Mouse (Mus musculus) liver, postnatal 0 days (tissue): Measurements from ENCODE around the gene Crb2. TPM values are rescaled to one million over a fixed set of nuclear protein-coding genes. Genes with fewer than 3 reads are reported as not detected.

ENCODE experiments used
- ATAC-seq: fragments of 200-750 bp; cut with Nextera tagmentation; 2 replicates; pipeline ENCODE4 v1.8.0; 2017; ENCODE audit warnings: mild to moderate bottlenecking, moderate library complexity
- DNase-seq: peaks from one replicate; pipeline ENCODE4 v3.0.0-alpha.2; 2016
- H3K27ac ChIP-seq: fragments of 300-500 bp; sonication (generic); 2 replicates; pipeline ENCODE4 v1.5.1; 2014; ENCODE audit warnings: antibody characterized with exemption, moderate library complexity, mild to moderate bottlenecking, low read depth
- H3K27me3 ChIP-seq: fragments of 300-500 bp; sonication (generic); 2 replicates; pipeline ENCODE4 v1.6.1; 2014; ENCODE audit warnings: low read length, control low read depth, mixed read lengths; ENCODE audit not compliant: insufficient read depth
- H3K36me3 ChIP-seq: fragments of 300-500 bp; sonication (generic); replicated peaks from 2 replicates; pipeline ENCODE4 v1.6.1; 2014; ENCODE audit warnings: mild to moderate bottlenecking, control low read depth, low read length, moderate library complexity, mixed read lengths; ENCODE audit not compliant: insufficient read depth
- H3K4me1 ChIP-seq: fragments of 300-500 bp; sonication (generic); 2 replicates; pipeline ENCODE4 v1.6.1; 2014; ENCODE audit warnings: antibody characterized with exemption, mild to moderate bottlenecking, control low read depth; ENCODE audit not compliant: insufficient read depth
- H3K4me2 ChIP-seq: fragments of 300-500 bp; sonication (generic); 2 replicates; pipeline ENCODE4 v1.6.1; 2014; ENCODE audit warnings: low read depth, mild to moderate bottlenecking, low read length, moderate library complexity, mixed read lengths
- H3K4me3 ChIP-seq: fragments of 300-500 bp; sonication (generic); 2 replicates; pipeline ENCODE4 v1.5.1; 2014; ENCODE audit warnings: low read depth, low read length
- H3K9ac ChIP-seq: fragments of 300-500 bp; sonication (generic); replicated peaks from 2 replicates; pipeline ENCODE4 v1.6.1; 2014; ENCODE audit warnings: mild to moderate bottlenecking, moderate library complexity
- H3K9me3 ChIP-seq: fragments of 300-500 bp; sonication (generic); 2 replicates; pipeline ENCODE4 v1.6.1; 2016; ENCODE audit warnings: mild to moderate bottlenecking, control low read depth, low read length, mixed read lengths
- CTCF ChIP-seq: sonication (generic); IDR thresholded peaks from 2 replicates; pipeline ENCODE4 v1.5.1; 2016; ENCODE audit warnings: antibody characterized with exemption, low read depth
- EP300 ChIP-seq: IDR thresholded peaks from 2 replicates; pipeline ENCODE4 v1.6.1; 2016; ENCODE audit warnings: antibody characterized with exemption, low read depth, mild to moderate bottlenecking
- WGBS: fragments of 180-500 bp; shearing (Covaris S2); extraction: QIAGEN DNeasy Blood & Tissue Kit; methylation state at CpG from one replicate; pipeline ENCODE4 v1.1.7; 2014; ENCODE audit not compliant: insufficient replicate concordance; 5-methylcytosine and 5-hydroxymethylcytosine counted together
- polyA plus RNA-seq: library from polyadenylated mRNA; unstranded; fragments of >200 nt; fragmentation: Nextera tagmentation; extraction: Ambion mirVana; gene quantifications from 2 replicates; pipeline ENCODE4 v1.2.1, GENCODE M21; 2015

Crb2 gene
- polyA plus RNA-seq, 1 experiment from 2014 or later = 0.16 TPM

DNA sequence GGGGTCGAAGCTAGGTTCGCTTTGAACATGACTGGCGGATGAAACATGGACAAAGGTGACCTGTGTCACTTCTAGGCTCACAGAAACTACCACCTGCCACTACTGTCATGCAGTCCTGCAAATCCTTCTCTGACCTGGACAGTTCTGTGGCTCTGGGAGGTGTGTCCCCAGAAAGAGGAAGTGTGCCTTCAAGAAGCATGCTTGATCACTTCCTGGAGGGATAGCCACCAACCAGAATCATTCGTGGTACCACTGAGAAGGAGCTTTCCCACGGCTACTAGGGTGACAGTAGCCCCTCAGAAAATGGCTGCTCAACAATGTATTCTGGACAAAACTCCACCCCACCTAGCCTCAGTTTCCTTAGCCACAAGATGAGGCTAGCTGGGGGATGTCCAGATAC lies 19.0 kb upstream of the Crb2 start:
- Histone ChIP-seq H3K9ac (no peak overlapping the region), H3K27ac (no peak overlapping the region), H3K9me3 (no peaks in the 10 kb centered on the region), H3K27me3 (no peaks in the 10 kb centered on the region), H3K4me1 (peaks cover 8% of the 10 kb centered on the region), H3K4me2 (no peak overlapping the region), H3K4me3 (no peak overlapping the region), H3K36me3 (no peaks in the 10 kb centered on the region)
- no peak for TF ChIP-seq CTCF
- no peak for TF ChIP-seq EP300
- ATAC-seq (no peak), DNase-seq (no peak)
- 50% methylated on average over 5 of the region's 5 CpGs for WGBS

DNA sequence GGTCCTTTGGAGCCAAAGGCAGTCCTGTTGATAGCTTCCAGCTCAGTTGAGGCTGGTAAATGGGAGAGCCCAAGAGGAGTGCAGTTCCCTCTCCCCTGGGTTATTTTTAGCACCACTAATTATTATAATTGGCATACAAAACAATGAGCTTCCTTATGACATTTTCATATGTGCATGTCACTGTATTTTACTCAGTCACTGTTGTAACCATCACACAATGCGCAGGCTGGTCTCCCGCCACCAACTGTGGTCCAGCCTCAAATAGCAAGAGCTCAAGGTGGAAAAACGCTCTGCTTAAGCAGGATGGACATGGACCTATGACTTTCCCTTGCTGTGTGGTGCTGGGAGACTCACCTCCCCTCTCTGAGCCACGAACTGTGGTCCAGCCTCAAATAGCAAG lies 18.3 kb upstream of the Crb2 start:
- no peaks in the 10 kb centered on the region for H3K9me3 ChIP-seq
- no peak overlapping the region for H3K9ac ChIP-seq
- H3K27ac ChIP-seq = no peak overlapping the region
- no peak for TF ChIP-seq CTCF
- no peak for TF ChIP-seq EP300
- 72% methylated on average over 4 of the region's 4 CpGs for WGBS
- no peak overlapping the region for H3K4me2 ChIP-seq
- H3K4me1 ChIP-seq = peaks cover 8% of the 10 kb centered on the region
- ATAC-seq = no peak
- H3K4me3 ChIP-seq = no peak overlapping the region
- DNase-seq = no peak
- no peaks in the 10 kb centered on the region for H3K27me3 ChIP-seq
- no peaks in the 10 kb centered on the region for H3K36me3 ChIP-seq

DNA sequence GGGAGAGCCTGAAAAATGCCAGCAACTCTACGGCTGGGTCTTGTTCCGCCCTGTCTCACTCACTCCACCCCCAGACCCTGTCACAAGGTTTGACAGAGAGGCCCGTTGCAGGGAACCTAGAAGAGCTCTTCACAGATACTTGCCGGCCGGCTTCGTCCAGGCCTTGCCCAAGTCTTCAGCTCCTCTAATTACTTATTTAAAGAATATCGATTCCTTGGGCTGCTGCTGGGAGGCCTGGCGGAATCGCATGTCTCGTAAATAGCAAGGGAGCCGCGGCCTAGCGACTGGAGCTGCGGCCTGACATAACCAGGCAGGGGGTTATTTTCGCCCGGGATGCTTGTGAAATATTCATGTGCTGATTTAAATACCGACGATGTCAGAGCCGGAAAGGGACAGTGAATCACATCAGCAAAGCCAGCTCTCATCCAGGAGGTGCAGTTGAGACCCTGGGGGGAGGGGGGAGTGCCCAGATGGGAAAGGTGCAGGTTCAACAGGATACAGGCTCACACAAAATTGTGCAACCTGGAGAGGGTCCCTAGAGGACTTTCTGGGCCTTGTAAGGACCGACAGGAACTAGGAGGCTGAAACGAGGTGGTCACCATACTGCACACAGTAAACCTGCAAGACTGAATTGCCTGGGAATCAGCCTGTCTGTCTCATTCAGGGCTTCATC lies 17.6 kb upstream of the Crb2 start:
- peak overlapping the region; percentile 34; the same call in 1 of the 2 replicates for H3K27ac ChIP-seq
- DNase-seq (no peak), ATAC-seq (no peak)
- H3K4me2 ChIP-seq = peak overlapping the region; percentile 29; the same call in 1 of the 2 replicates
- no peaks in the 10 kb centered on the region for H3K36me3 ChIP-seq
- peaks cover 8% of the 10 kb centered on the region for H3K4me1 ChIP-seq
- 31% methylated on average over 21 of the region's 21 CpGs for WGBS
- H3K9me3 ChIP-seq = no peaks in the 10 kb centered on the region
- TF ChIP-seq EP300 = no peak
- no peak for TF ChIP-seq CTCF
- no peaks in the 10 kb centered on the region for H3K27me3 ChIP-seq
- no peak overlapping the region for H3K4me3 ChIP-seq
- no peak overlapping the region for H3K9ac ChIP-seq

DNA sequence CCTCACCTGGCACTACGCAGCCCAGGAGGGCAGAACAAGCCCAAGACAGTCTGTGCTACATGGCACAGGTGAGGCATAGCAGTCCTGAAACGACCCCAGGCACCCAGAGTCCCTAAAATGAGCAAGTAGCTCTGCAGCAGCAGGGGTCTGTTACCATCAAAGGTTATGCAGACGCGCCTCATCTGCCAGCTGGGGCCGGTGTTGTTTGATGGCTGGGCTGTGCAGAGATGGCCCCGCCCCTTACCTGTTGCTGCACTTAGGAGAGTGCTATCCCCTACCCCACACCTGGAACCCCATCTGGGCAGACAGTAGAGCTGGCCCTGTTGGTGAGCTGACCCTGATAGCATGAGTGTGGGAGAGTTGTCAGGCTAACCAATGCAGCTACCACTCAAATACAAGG lies 15.4 kb upstream of the Crb2 start:
- H3K9ac ChIP-seq = no peak overlapping the region
- no peaks in the 10 kb centered on the region for H3K36me3 ChIP-seq
- H3K4me3 ChIP-seq = no peak overlapping the region
- no peaks in the 10 kb centered on the region for H3K27me3 ChIP-seq
- no peaks in the 10 kb centered on the region for H3K9me3 ChIP-seq
- TF ChIP-seq EP300 = no peak
- no peak for TF ChIP-seq CTCF
- 68% methylated on average over 6 of the region's 6 CpGs for WGBS
- peaks cover 14% of the 10 kb centered on the region for H3K4me1 ChIP-seq
- H3K27ac ChIP-seq = no peak overlapping the region
- no peak for ATAC-seq
- no peak overlapping the region for H3K4me2 ChIP-seq
- DNase-seq = no peak

DNA sequence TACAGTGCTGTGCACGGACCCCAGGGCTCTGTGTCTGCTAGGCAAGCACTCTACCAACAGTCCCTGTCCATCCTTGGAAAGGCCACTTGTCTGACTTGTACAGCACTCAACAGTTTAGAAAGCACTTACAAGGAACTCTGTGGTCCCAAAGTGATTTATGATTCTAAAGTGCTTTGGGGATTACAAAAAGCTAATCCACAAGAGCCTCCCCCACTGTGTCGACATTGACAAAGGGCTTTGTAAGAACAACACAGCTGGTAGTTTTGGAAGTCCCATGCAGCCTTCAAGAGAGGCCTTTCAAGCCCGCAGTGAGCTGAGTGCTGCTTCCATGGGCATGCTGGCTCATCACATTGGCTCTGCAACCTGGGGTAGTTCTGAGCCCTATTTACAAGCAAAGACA lies 12.4 kb upstream of the Crb2 start:
- Histone ChIP-seq H3K27me3 (no peaks in the 10 kb centered on the region), H3K4me2 (no peak overlapping the region), H3K9me3 (no peaks in the 10 kb centered on the region), H3K4me3 (no peak overlapping the region), H3K9ac (no peak overlapping the region), H3K4me1 (peaks cover 10% of the 10 kb centered on the region), H3K36me3 (no peaks in the 10 kb centered on the region), H3K27ac (peak overlapping the region; percentile 70; the same call in 1 of the 2 replicates)
- DNase-seq (no peak), ATAC-seq (no peak)
- no peak for TF ChIP-seq EP300
- no peak for TF ChIP-seq CTCF
- WGBS = 50% methylated on average over 3 of the region's 3 CpGs

DNA sequence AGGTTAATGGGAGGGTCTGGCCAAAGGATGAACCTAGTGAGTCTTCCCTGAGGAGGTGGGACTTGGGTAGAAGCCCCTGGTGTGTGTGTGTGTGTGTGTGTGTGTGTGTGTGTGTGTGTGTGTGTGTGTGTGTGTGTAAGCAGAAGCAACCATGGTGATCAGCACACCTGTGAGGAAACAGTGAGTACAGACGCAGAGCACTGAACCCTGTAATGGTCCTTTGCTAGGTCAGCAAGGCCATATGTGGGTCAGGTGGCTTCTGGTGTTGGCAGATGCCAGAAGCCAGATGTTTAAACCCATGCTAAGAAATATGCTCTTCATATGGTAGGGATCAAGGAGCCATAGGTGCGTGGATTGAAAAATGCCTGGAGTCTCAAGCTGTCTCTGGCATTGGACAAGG lies 11.5 kb upstream of the Crb2 start:
- TF ChIP-seq EP300 (no peak), CTCF (no peak)
- no peak overlapping the region for H3K9ac ChIP-seq
- no peaks in the 10 kb centered on the region for H3K27me3 ChIP-seq
- no peak overlapping the region for H3K4me3 ChIP-seq
- no peaks in the 10 kb centered on the region for H3K9me3 ChIP-seq
- H3K36me3 ChIP-seq = no peaks in the 10 kb centered on the region
- ATAC-seq (no peak), DNase-seq (no peak)
- peak overlapping the region; percentile 70 for H3K27ac ChIP-seq
- 81% methylated on average over 2 of the region's 2 CpGs for WGBS
- H3K4me1 ChIP-seq = peaks cover 10% of the 10 kb centered on the region
- no peak overlapping the region for H3K4me2 ChIP-seq

DNA sequence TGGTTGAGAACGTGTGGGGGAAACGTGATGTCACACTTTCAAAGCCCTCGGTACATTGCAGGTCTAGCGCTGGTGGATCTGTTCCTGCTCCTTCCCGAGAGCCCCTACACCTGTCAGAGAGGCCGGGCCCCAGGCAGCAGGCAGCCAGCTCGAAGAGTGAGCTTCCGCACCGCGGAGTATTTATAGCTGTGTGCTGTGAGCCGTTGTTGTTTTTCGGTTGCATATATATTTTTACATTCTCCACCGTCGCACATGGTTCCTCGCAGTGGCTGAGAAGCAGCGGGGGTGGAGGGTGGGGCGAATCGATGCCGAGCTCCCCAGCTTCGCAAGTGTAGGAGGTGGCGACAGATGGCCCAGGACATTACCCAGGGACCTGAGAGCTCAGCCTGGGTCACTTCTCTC lies 11.0 kb upstream of the Crb2 start:
- ATAC-seq (peak; percentile 50; the same call in 1 of the 2 replicates), DNase-seq (peak; percentile 42)
- peaks cover 10% of the 10 kb centered on the region for H3K4me1 ChIP-seq
- H3K9ac ChIP-seq = no peak overlapping the region
- H3K27me3 ChIP-seq = no peaks in the 10 kb centered on the region
- no peaks in the 10 kb centered on the region for H3K36me3 ChIP-seq
- peak overlapping the region; percentile 13 for H3K4me2 ChIP-seq
- H3K9me3 ChIP-seq = no peaks in the 10 kb centered on the region
- TF ChIP-seq EP300 = no peak
- TF ChIP-seq CTCF = no peak
- 20% methylated on average over 21 of the region's 21 CpGs for WGBS
- peak overlapping the region; percentile 70 for H3K27ac ChIP-seq
- H3K4me3 ChIP-seq = no peak overlapping the region
